Mouse (Mus musculus): ENCODE results near the gene Cenpq. TPM values are rescaled to one million over a fixed set of nuclear protein-coding genes. Genes with fewer than 3 reads are reported as not detected.

Cenpq gene
- total RNA-seq, 2 experiments from 2014 or later, result 5.8 to 6.0 TPM

DNA sequence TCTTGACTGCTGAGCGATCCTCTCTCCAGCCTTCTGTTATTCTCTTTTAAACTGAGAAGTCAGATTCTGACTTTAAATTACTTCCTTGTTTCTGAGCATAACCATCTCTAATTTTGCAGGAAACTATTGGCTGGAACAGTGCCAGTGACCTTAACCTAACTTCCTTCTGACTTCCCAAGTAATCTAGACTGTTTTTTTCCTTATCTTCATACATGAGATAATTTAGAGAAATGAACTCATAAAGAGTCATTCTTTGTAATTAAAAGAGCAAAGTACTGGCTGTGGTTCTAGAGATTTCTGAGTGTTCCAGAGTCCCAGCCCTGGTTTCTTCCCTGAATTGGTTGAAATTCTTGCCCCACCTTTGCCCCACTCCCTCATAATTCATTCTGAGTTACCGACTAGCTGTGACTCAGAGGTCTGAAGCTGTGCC, 61.2 kb downstream of the Cenpq start:
- peak in 1 of 2 experiments; percentile 12 for DNase-seq
- intact Hi-C loops (cut with DNase I), result no loop called here

Other genes with a start within 250 kb of the Cenpq start
- gene Esp1, start 207.9 kb downstream of the Cenpq start, total RNA-seq (2021), result not detected
- not detected for gene Crisp2, start 128.0 kb downstream of the Cenpq start, total RNA-seq (2021)
- under 1 TPM; 0.26 to 0.32 TPM for gene Rhag, start 123.9 kb downstream of the Cenpq start, total RNA-seq (2021)
- gene 9130008F23Rik, start 54.5 kb downstream of the Cenpq start, total RNA-seq (2021), result under 1 TPM; 0.57 to 0.59 TPM
- not detected for gene Glyatl3, start 20.7 kb downstream of the Cenpq start, total RNA-seq (2021)
- gene Mut, start 362 bp downstream of the Cenpq start, total RNA-seq (2021), result 100 to 1,000 TPM; 104 to 118 TPM